Mouse (Mus musculus) limb, embryonic 11.5 days (tissue): ENCODE measurements at regions not wholly inside any gene's neighbourhood (a gene's known extent, or its start where the extent isn't known, plus 50 kb on each side); places are given as distances from the start of the nearest gene placed in this dataset.
A peak's percentile ranks its signal among the peaks of the same experiment; 100 is the strongest.

Source experiments
- ATAC-seq: fragments of 200-750 bp; cut with Nextera tagmentation; 2 replicates; pipeline ENCODE4 v1.8.0; 2017; ENCODE audit warnings: low read depth; ENCODE audit not compliant: insufficient number of reproducible peaks, low FRiP score, low TSS enrichment
- DNase-seq: peaks from one replicate; pipeline ENCODE4 v3.0.0-alpha.2; 2015; ENCODE audit warnings: low spot score
- H3K27ac ChIP-seq: fragments of 300-500 bp; sonication (generic); replicated peaks from 2 replicates; pipeline ENCODE4 v1.5.1; 2014; ENCODE audit warnings: low read depth, mild to moderate bottlenecking, low read length
- H3K27me3 ChIP-seq: fragments of 300-500 bp; sonication (generic); 2 replicates; pipeline ENCODE4 v1.6.1; 2014; ENCODE audit warnings: mild to moderate bottlenecking, low read length, mixed read lengths; ENCODE audit not compliant: control insufficient read depth, insufficient read depth
- H3K36me3 ChIP-seq: fragments of 300-500 bp; sonication (generic); 2 replicates; pipeline ENCODE4 v1.6.1; 2014; ENCODE audit warnings: mild to moderate bottlenecking, low read length, moderate library complexity, mixed read lengths; ENCODE audit not compliant: control insufficient read depth, insufficient read depth
- H3K4me1 ChIP-seq: fragments of 300-500 bp; sonication (generic); 2 replicates; pipeline ENCODE4 v1.6.1; 2014; ENCODE audit warnings: low read length, mixed read lengths; ENCODE audit not compliant: control insufficient read depth, insufficient read depth
- H3K4me2 ChIP-seq: fragments of 300-500 bp; sonication (generic); 2 replicates; pipeline ENCODE4 v1.6.1; 2014; ENCODE audit warnings: low read depth, mild to moderate bottlenecking, moderate library complexity; ENCODE audit not compliant: severe bottlenecking
- H3K4me3 ChIP-seq: fragments of 300-500 bp; sonication (generic); 2 replicates; pipeline ENCODE4 v1.5.1; 2014; ENCODE audit warnings: low read depth, low read length
- H3K9ac ChIP-seq: fragments of 300-500 bp; sonication (generic); 2 replicates; pipeline ENCODE4 v1.6.1; 2014; ENCODE audit warnings: mild to moderate bottlenecking, low read length
- H3K9me3 ChIP-seq: fragments of 300-500 bp; sonication (generic); 2 replicates; pipeline ENCODE4 v1.6.1; 2016; ENCODE audit warnings: low read length; ENCODE audit not compliant: control insufficient read depth
- WGBS: fragments of 180-500 bp; shearing (Covaris S2); extraction: QIAGEN DNeasy Blood & Tissue Kit; methylation state at CpG from one replicate; pipeline ENCODE4 v1.1.7; 2014; 5-methylcytosine and 5-hydroxymethylcytosine counted together

GRCm38 (mm10) chr13:71273485-71273884 is 431.9 kb upstream of the Adamts16 start:
- H3K36me3 ChIP-seq: no peaks in the 10 kb centered on the region
- ATAC-seq (no peak), DNase-seq (no peak)
- no peaks in the 10 kb centered on the region for H3K9me3 ChIP-seq
- 89% methylated on average over 5 of the region's 5 CpGs for WGBS
- no peak overlapping the region for H3K27ac ChIP-seq
- no peak overlapping the region for H3K4me3 ChIP-seq
- H3K9ac ChIP-seq: no peak overlapping the region
- H3K4me2 ChIP-seq: no peak overlapping the region
- no peaks in the 10 kb centered on the region for H3K27me3 ChIP-seq
- H3K4me1 ChIP-seq: no peaks in the 10 kb centered on the region

GRCm38 (mm10) chr13:71273067-71273466 is 431.5 kb upstream of the Adamts16 start:
- Histone ChIP-seq H3K27me3 (no peaks in the 10 kb centered on the region), H3K36me3 (no peaks in the 10 kb centered on the region), H3K4me3 (no peak overlapping the region), H3K27ac (no peak overlapping the region), H3K4me2 (no peak overlapping the region), H3K9me3 (no peaks in the 10 kb centered on the region), H3K9ac (no peak overlapping the region), H3K4me1 (no peaks in the 10 kb centered on the region)
- DNase-seq: no peak
- WGBS: 75% methylated on average over 1 of the region's 1 CpGs
- no peak for ATAC-seq

GRCm38 (mm10) chr13:71272431-71272830 is 430.8 kb upstream of the Adamts16 start:
- Histone ChIP-seq H3K4me3 (no peak overlapping the region), H3K27ac (no peak overlapping the region), H3K9me3 (no peaks in the 10 kb centered on the region), H3K4me1 (no peaks in the 10 kb centered on the region), H3K4me2 (no peak overlapping the region), H3K36me3 (no peaks in the 10 kb centered on the region), H3K9ac (no peak overlapping the region), H3K27me3 (no peaks in the 10 kb centered on the region)
- 69% methylated on average over 5 of the region's 5 CpGs for WGBS
- no peak for DNase-seq
- no peak for ATAC-seq

GRCm38 (mm10) chr13:71271727-71272418 is 430.3 kb upstream of the Adamts16 start:
- Histone ChIP-seq H3K4me3 (no peak overlapping the region), H3K4me1 (no peaks in the 10 kb centered on the region), H3K27me3 (no peaks in the 10 kb centered on the region), H3K36me3 (no peaks in the 10 kb centered on the region), H3K9me3 (no peaks in the 10 kb centered on the region), H3K9ac (no peak overlapping the region), H3K4me2 (no peak overlapping the region), H3K27ac (no peak overlapping the region)
- WGBS: 59% methylated on average over 6 of the region's 6 CpGs
- DNase-seq (no peak), ATAC-seq (no peak)

- no peaks in the 10 kb centered on the region for H3K9me3 ChIP-seq
- DNase-seq (peak; percentile 28), ATAC-seq (no peak)
- no peak overlapping the region for H3K27ac ChIP-seq
- H3K4me1 ChIP-seq: no peaks in the 10 kb centered on the region
- H3K4me2 ChIP-seq: no peak overlapping the region
- 55% methylated on average over 8 of the region's 8 CpGs for WGBS
- no peaks in the 10 kb centered on the region for H3K36me3 ChIP-seq
- no peaks in the 10 kb centered on the region for H3K27me3 ChIP-seq
- no peak overlapping the region for H3K4me3 ChIP-seq
- no peak overlapping the region for H3K9ac ChIP-seq
Measured at GRCm38 (mm10) chr13:71270370-71270769, 428.8 kb upstream of the Adamts16 start.

GRCm38 (mm10) chr13:71269496-71269895 is 427.9 kb upstream of the Adamts16 start:
- ATAC-seq (no peak), DNase-seq (no peak)
- Histone ChIP-seq H3K9ac (no peak overlapping the region), H3K4me3 (no peak overlapping the region), H3K4me1 (no peaks in the 10 kb centered on the region), H3K4me2 (no peak overlapping the region), H3K36me3 (no peaks in the 10 kb centered on the region), H3K9me3 (no peaks in the 10 kb centered on the region), H3K27ac (no peak overlapping the region), H3K27me3 (no peaks in the 10 kb centered on the region)
- 77% methylated on average over 2 of the region's 2 CpGs for WGBS

- Histone ChIP-seq H3K9me3 (no peaks in the 10 kb centered on the region), H3K9ac (no peak overlapping the region), H3K4me2 (no peak overlapping the region), H3K27ac (no peak overlapping the region), H3K4me1 (no peaks in the 10 kb centered on the region), H3K27me3 (no peaks in the 10 kb centered on the region), H3K4me3 (no peak overlapping the region), H3K36me3 (no peaks in the 10 kb centered on the region)
- WGBS: 91% methylated on average over 16 of the region's 16 CpGs
- ATAC-seq (no peak), DNase-seq (no peak)
Measured at GRCm38 (mm10) chr13:71263315-71263878, 421.8 kb upstream of the Adamts16 start.

- H3K27me3 ChIP-seq: no peaks in the 10 kb centered on the region
- WGBS: 85% methylated on average over 10 of the region's 10 CpGs
- H3K4me1 ChIP-seq: no peaks in the 10 kb centered on the region
- H3K36me3 ChIP-seq: no peaks in the 10 kb centered on the region
- no peak overlapping the region for H3K9ac ChIP-seq
- no peak for DNase-seq
- H3K9me3 ChIP-seq: no peaks in the 10 kb centered on the region
- ATAC-seq: no peak
- H3K27ac ChIP-seq: no peak overlapping the region
- H3K4me2 ChIP-seq: no peak overlapping the region
- H3K4me3 ChIP-seq: no peak overlapping the region
Measured at GRCm38 (mm10) chr13:71262575-71263295, 421.1 kb upstream of the Adamts16 start.
